Comparison of ENCODE assay signal across 8 mouse cellular contexts in genomic region chr1:35879388-35880093, GRCm38 (mm10).
DNase-seq lines count a peak whose midpoint lies in the region; ATAC-seq and TF ChIP-seq lines count a peak whose summit lies in the region.

No protein-coding gene starts in this region.

- no peak overlapping the region for H3K4me3 ChIP-seq in forebrain, embryonic 15.5 days
- no peak overlapping the region for H3K4me3 ChIP-seq in forebrain, embryonic 12.5 days (replicated peaks)
- H3K4me3 ChIP-seq in limb, embryonic 14.5 days (replicated peaks; ENCODE audit: low read length): no peak overlapping the region

- no peak for TF ChIP-seq POLR2A in limb, embryonic 14.5 days (IDR thresholded peaks at IDR 0.05; ENCODE audit: borderline replicate concordance, extremely low read depth, insufficient read depth, insufficient read length)

- 52% methylated on average over 11 of the region's 11 CpGs for WGBS in forebrain, embryonic 15.5 days
- WGBS in forebrain, embryonic 12.5 days: 81% methylated on average over 11 of the region's 11 CpGs
- 68% methylated on average over 11 of the region's 11 CpGs for WGBS in limb, embryonic 14.5 days

- H3K4me1 ChIP-seq in forebrain, embryonic 15.5 days: peaks cover 25% of the 10 kb centered on the region
- H3K4me1 ChIP-seq in forebrain, embryonic 12.5 days: peaks cover 27% of the 10 kb centered on the region
- H3K4me1 ChIP-seq in limb, embryonic 14.5 days (ENCODE audit: control insufficient read depth, insufficient read depth, low read length): peaks cover 11% of the 10 kb centered on the region

- DNase-seq in frontal cortex, postnatal 10 days (ENCODE audit: low spot score in 2 of 2): peak; percentile 62 to 84
- DNase-seq in heart, postnatal 25 days (ENCODE audit: low spot score): peak; percentile 52
- DNase-seq in limb, embryonic 14.5 days (ENCODE audit: low spot score): peak; percentile 66
- peak; percentile 69 for DNase-seq in skeletal muscle tissue, adult 2 months (ENCODE audit: low read depth, low spot score)
- DNase-seq in T-cell, adult 2 months (ENCODE audit: low spot score): no peak
- DNase-seq in embryo, embryonic 11 days: no peak

- peak overlapping the region; percentile 64 for H3K27ac ChIP-seq in forebrain, embryonic 15.5 days (replicated peaks)
- H3K27ac ChIP-seq in forebrain, embryonic 12.5 days: no peak overlapping the region
- no peak overlapping the region for H3K27ac ChIP-seq in limb, embryonic 14.5 days (replicated peaks; ENCODE audit: low read depth, low read length)

- peak; percentile 88 for ATAC-seq in forebrain, embryonic 15.5 days (replicated peaks)
- ATAC-seq in forebrain, embryonic 12.5 days (ENCODE audit: low FRiP score): no peak
- ATAC-seq in limb, embryonic 14.5 days (ENCODE audit: low FRiP score, low read depth): peak; percentile 69

- no peaks in the 10 kb centered on the region for H3K9me3 ChIP-seq in forebrain, embryonic 15.5 days
- no peaks in the 10 kb centered on the region for H3K9me3 ChIP-seq in forebrain, embryonic 12.5 days
- H3K9me3 ChIP-seq in limb, embryonic 14.5 days (ENCODE audit: control insufficient read depth, low read length): no peaks in the 10 kb centered on the region

- no peaks in the 10 kb centered on the region for H3K36me3 ChIP-seq in forebrain, embryonic 15.5 days
- H3K36me3 ChIP-seq in forebrain, embryonic 12.5 days (replicated peaks): no peaks in the 10 kb centered on the region
- H3K36me3 ChIP-seq in limb, embryonic 14.5 days (ENCODE audit: control insufficient read depth, insufficient read depth, low read length): no peaks in the 10 kb centered on the region

- H3K9ac ChIP-seq in forebrain, embryonic 15.5 days (replicated peaks): no peak overlapping the region
- no peak overlapping the region for H3K9ac ChIP-seq in forebrain, embryonic 12.5 days
- no peak overlapping the region for H3K9ac ChIP-seq in limb, embryonic 14.5 days (ENCODE audit: low read depth, low read length, severe bottlenecking)

- intact Hi-C loops in heart, postnatal 25 days (cut with DNase I): no loop called here

- H3K4me2 ChIP-seq in forebrain, embryonic 15.5 days (replicated peaks): no peak overlapping the region
- no peak overlapping the region for H3K4me2 ChIP-seq in forebrain, embryonic 12.5 days
- no peak overlapping the region for H3K4me2 ChIP-seq in limb, embryonic 14.5 days (replicated peaks; ENCODE audit: low read depth, low read length, severe bottlenecking)

- no peaks in the 10 kb centered on the region for H3K27me3 ChIP-seq in forebrain, embryonic 15.5 days
- H3K27me3 ChIP-seq in forebrain, embryonic 12.5 days: peaks cover 10% of the 10 kb centered on the region; the same call in 1 of the 2 replicates
- no peaks in the 10 kb centered on the region for H3K27me3 ChIP-seq in limb, embryonic 14.5 days (ENCODE audit: control insufficient read depth, insufficient read depth, low read length)

Comparison
In these comparisons a context has a peak if more than half of its experiments do, and no peak if none do; other contexts are left out.
1. DNase-seq: peak in frontal cortex, postnatal 10 days (2 of 2), heart, postnatal 25 days (single experiment), limb, embryonic 14.5 days (single experiment) and skeletal muscle tissue, adult 2 months (single experiment); none in T-cell, adult 2 months (single experiment) and embryo, embryonic 11 days (single experiment).